Mouse (Mus musculus) spleen, postnatal 10 days (tissue): ENCODE data around the gene 4931422A03Rik.
"Not testable (repeated sequence)": the region's sequence is repeated elsewhere in the genome, so short reads cannot be mapped to it uniquely, and the experiment has no call there.

ENCODE experiments used
- DNase-seq, 2 experiments: peaks; one replicate each; pipeline ENCODE4 v3.0.0; 2021 to 2022; ENCODE audit warnings: low spot score in 2 of 2

Gene 4931422A03Rik

GRCm38 (mm10) chr2:104028139-104028723 lies at the start of gene 4931422A03Rik:
Gene 4931422A03Rik, minus strand, starts transcription at chr2:104028361.
- DNase-seq = peak in 1 of 2 experiments; percentile 60

- DNase-seq = peak; percentile 76 to 89
Measured at GRCm38 (mm10) chr2:104069704-104070185, 41.6 kb upstream of the 4931422A03Rik start, which contains the start of gene Cd59b. Gene Cd59b, plus strand, starts transcription at chr2:104069849.

- not testable (repeated sequence) for DNase-seq
Measured at GRCm38 (mm10) chr2:104068450-104068849, 40.3 kb upstream of the 4931422A03Rik start, which contains the start of gene Gm10799. Gene Gm10799, minus strand, starts transcription at chr2:104068550.

GRCm38 (mm10) chr2:104065526-104065925 lies 37.4 kb upstream of the 4931422A03Rik start, which contains the start of gene Gm10912:
Gene Gm10912, plus strand, starts transcription at chr2:104065826.
- not testable (repeated sequence) for DNase-seq

GRCm38 (mm10) chr2:104064152-104064551 lies 36.0 kb upstream of the 4931422A03Rik start:
- DNase-seq = no peak

- DNase-seq = no peak
Measured at GRCm38 (mm10) chr2:104062665-104063064, 34.5 kb upstream of the 4931422A03Rik start.

GRCm38 (mm10) chr2:104060996-104061395 lies 32.8 kb upstream of the 4931422A03Rik start:
- DNase-seq = no peak

GRCm38 (mm10) chr2:104059786-104060185 lies 31.6 kb upstream of the 4931422A03Rik start:
- DNase-seq = no peak

GRCm38 (mm10) chr2:104058954-104059353 lies 30.8 kb upstream of the 4931422A03Rik start:
- DNase-seq = no peak

GRCm38 (mm10) chr2:104058381-104058780 lies 30.2 kb upstream of the 4931422A03Rik start:
- no peak for DNase-seq

GRCm38 (mm10) chr2:104044479-104045080 lies 16.4 kb upstream of the 4931422A03Rik start:
- DNase-seq = no peak

GRCm38 (mm10) chr2:104043624-104044478 lies 15.7 kb upstream of the 4931422A03Rik start:
- DNase-seq = no peak

- no peak for DNase-seq
Measured at GRCm38 (mm10) chr2:104042766-104043165, 14.6 kb upstream of the 4931422A03Rik start.

- no peak for DNase-seq
Measured at GRCm38 (mm10) chr2:104041632-104042031, 13.5 kb upstream of the 4931422A03Rik start.

GRCm38 (mm10) chr2:104038236-104038635 lies 10.1 kb upstream of the 4931422A03Rik start:
- DNase-seq = no peak

GRCm38 (mm10) chr2:104036316-104036715 lies 8.2 kb upstream of the 4931422A03Rik start:
- no peak for DNase-seq

- no peak for DNase-seq
Measured at GRCm38 (mm10) chr2:104035595-104035994, 7.4 kb upstream of the 4931422A03Rik start.

GRCm38 (mm10) chr2:104034832-104035472 lies 6.8 kb upstream of the 4931422A03Rik start:
- DNase-seq = peak; percentile 63 to 73

- DNase-seq = no peak
Measured at GRCm38 (mm10) chr2:104032056-104032455, 3.9 kb upstream of the 4931422A03Rik start.

- no peak for DNase-seq
Measured at GRCm38 (mm10) chr2:104030381-104030780, 2.2 kb upstream of the 4931422A03Rik start.

- no peak for DNase-seq
Measured at GRCm38 (mm10) chr2:104029074-104029473, 913 bp upstream of the 4931422A03Rik start.
